Mouse (Mus musculus): Measurements from ENCODE around the gene Dgcr8. TPM values are rescaled to one million over a fixed set of nuclear protein-coding genes. Genes with fewer than 3 reads are reported as not detected.

Gene Dgcr8
- polyA plus RNA-seq (2017; shearing (Covaris generic)), result 10 to 100 TPM; 20.9 to 25.4 TPM

DNA sequence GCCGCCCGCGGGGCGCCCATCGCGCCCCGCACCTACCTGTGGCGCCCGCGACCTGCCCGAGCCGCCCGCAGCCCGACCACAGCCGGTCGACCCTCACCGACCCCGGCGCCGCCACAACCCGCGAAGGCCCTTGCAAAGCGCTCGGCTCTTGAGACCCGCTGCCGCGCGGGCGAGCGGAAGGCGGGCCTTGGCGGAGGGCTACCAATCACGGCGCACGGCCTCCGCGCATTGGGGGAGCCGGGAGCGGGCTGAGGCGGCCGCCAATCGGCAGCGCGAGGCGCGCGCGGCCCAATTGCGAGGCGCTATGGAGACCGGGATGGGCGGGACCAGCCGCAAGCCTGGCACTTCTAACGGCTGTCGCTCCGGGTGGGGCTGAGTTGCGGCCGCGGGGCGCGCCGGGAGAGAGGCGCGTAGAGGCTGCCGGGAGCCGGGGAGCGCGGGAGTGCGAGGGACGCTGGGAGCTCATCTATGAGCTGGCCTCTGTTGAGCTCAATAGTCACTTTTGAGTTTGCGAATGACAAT, at the start of gene Dgcr8:
Gene Dgcr8 (minus strand): TSS at position 180 of the 522 bp plus-strand sequence.

GRCm38 (mm10) chr16:18258221-18258620, 30.8 kb downstream of the Dgcr8 start, which contains the start of gene Gm49776:
TSS of gene Gm49776 (minus strand) at chr16:18258321.

GRCm38 (mm10) chr16:18248433-18249363, 40.3 kb downstream of the Dgcr8 start, which contains the start of the genes Trmt2a and Ranbp1:
TSS of gene Trmt2a (plus strand) at chr16:18248679.
TSS of gene Ranbp1 (minus strand) at chr16:18248732.

GRCm38 (mm10) chr16:18234671-18235388, 54.2 kb downstream of the Dgcr8 start, which contains the start of gene Zdhhc8:
TSS of gene Zdhhc8 (minus strand) at chr16:18235136.

GRCm38 (mm10) chr16:18217579-18217978, 71.5 kb downstream of the Dgcr8 start, which contains the start of gene Ccdc188:
TSS of gene Ccdc188 (plus strand) at chr16:18217879.

Other genes starting within 250 kb of the Dgcr8 start
- gene Dgcr6, start 236.4 kb downstream of the Dgcr8 start, polyA plus RNA-seq (2017; shearing (Covaris generic)), result 10 to 100 TPM; 36.6 to 37.8 TPM
- gene Prodh, start 199.0 kb downstream of the Dgcr8 start, polyA plus RNA-seq (2017; shearing (Covaris generic)), result 1 to 10 TPM; 3.8 to 9.4 TPM
- not detected for gene Rtn4r, start 161.6 kb downstream of the Dgcr8 start, polyA plus RNA-seq (2017; shearing (Covaris generic))
- not detected for gene Ccdc188, start 71.4 kb downstream of the Dgcr8 start, polyA plus RNA-seq (2017; shearing (Covaris generic))
- 10 to 100 TPM in 1 of 2 experiments, 1 to 10 TPM in 1; 8.7 to 10.8 TPM for gene Zdhhc8, start 54.1 kb downstream of the Dgcr8 start, polyA plus RNA-seq (2017; shearing (Covaris generic))
- 10 to 100 TPM; 72.3 to 76.6 TPM for gene Trmt2a, start 40.6 kb downstream of the Dgcr8 start, polyA plus RNA-seq (2017; shearing (Covaris generic))
- 100 to 1,000 TPM; 245 to 294 TPM for gene Ranbp1, start 40.5 kb downstream of the Dgcr8 start, polyA plus RNA-seq (2017; shearing (Covaris generic))
- under 1 TPM in 1 of 2 experiments, not detected in 1; 0.69 TPM for gene Gm49776, start 30.9 kb downstream of the Dgcr8 start, polyA plus RNA-seq (2017; shearing (Covaris generic))
- 10 to 100 TPM; 51.4 to 58.0 TPM for gene Tango2, start 58.9 kb upstream of the Dgcr8 start, polyA plus RNA-seq (2017; shearing (Covaris generic))
- gene Arvcf, start 58.9 kb upstream of the Dgcr8 start, polyA plus RNA-seq (2017; shearing (Covaris generic)), result 1 to 10 TPM in 1 of 2 experiments, under 1 TPM in 1; 0.79 to 1.3 TPM
- 10 to 100 TPM; 25.5 to 37.5 TPM for gene Txnrd2, start 137.1 kb upstream of the Dgcr8 start, polyA plus RNA-seq (2017; shearing (Covaris generic))
- gene Comt, start 137.6 kb upstream of the Dgcr8 start, polyA plus RNA-seq (2017; shearing (Covaris generic)), result 10 to 100 TPM; 40.5 to 82.4 TPM
- 10 to 100 TPM; 15.9 to 16.0 TPM for gene Gnb1l, start 209.5 kb upstream of the Dgcr8 start, polyA plus RNA-seq (2017; shearing (Covaris generic))
- 1 to 10 TPM in 1 of 2 experiments, not detected in 1; 1.1 TPM for gene Rtl10, start 209.7 kb upstream of the Dgcr8 start, polyA plus RNA-seq (2017; shearing (Covaris generic))

All from activated CD4-positive, CD25-positive, alpha-beta regulatory T cell (primary cell).